Mouse (Mus musculus) adrenal gland, postnatal 36 days (tissue): ENCODE data around the gene Irak2. TPM values are rescaled to one million over a fixed set of nuclear protein-coding genes. Genes with fewer than 3 reads are reported as not detected.
"Not testable (repeated sequence)": the region's sequence is repeated elsewhere in the genome, so short reads cannot be mapped to it uniquely, and the experiment has no call there.

Experiments used
- DNase-seq, 2 experiments: peaks; one replicate each; pipeline ENCODE4 v3.0.0; 2021; ENCODE audit warnings: mixed read lengths in 1 of 2
- total RNA-seq, 2 experiments: library from RNA; stranded (reverse); gene quantifications; 2 replicates each; pipeline ENCODE4 v1.2.3; 2021

Irak2 gene
- total RNA-seq, 2 experiments from 2014 or later: 17.8 to 21.9 TPM

- DNase-seq: peak in 1 of 2 experiments; percentile 60
Measured at GRCm38 (mm10) chr6:113668287-113669154, 30.3 kb downstream of the Irak2 start.

- DNase-seq: no peak
Measured at GRCm38 (mm10) chr6:113669821-113670220, 31.6 kb downstream of the Irak2 start.

- not testable (repeated sequence) for DNase-seq
Measured at GRCm38 (mm10) chr6:113672029-113672428, 33.8 kb downstream of the Irak2 start.

- DNase-seq: no peak
Measured at GRCm38 (mm10) chr6:113672989-113673388, 34.7 kb downstream of the Irak2 start.

- no peak for DNase-seq
Measured at GRCm38 (mm10) chr6:113675234-113675633, 37.0 kb downstream of the Irak2 start.

GRCm38 (mm10) chr6:113675991-113676390 lies 37.7 kb downstream of the Irak2 start:
- no peak for DNase-seq

GRCm38 (mm10) chr6:113677070-113677734 lies 38.9 kb downstream of the Irak2 start:
- no peak for DNase-seq

- no peak for DNase-seq
Measured at GRCm38 (mm10) chr6:113678246-113679012, 40.2 kb downstream of the Irak2 start.

GRCm38 (mm10) chr6:113679993-113680566 lies 41.8 kb downstream of the Irak2 start:
- no peak for DNase-seq

GRCm38 (mm10) chr6:113681271-113681670 lies 43.0 kb downstream of the Irak2 start:
- peak; percentile 89 to 94 for DNase-seq

- DNase-seq: no peak
Measured at GRCm38 (mm10) chr6:113683081-113683825, 45.0 kb downstream of the Irak2 start.

GRCm38 (mm10) chr6:113686551-113687125 lies 48.4 kb downstream of the Irak2 start:
- no peak for DNase-seq

- DNase-seq: peak in 1 of 2 experiments; percentile 44
Measured at GRCm38 (mm10) chr6:113690008-113690399, 51.7 kb downstream of the Irak2 start.

- DNase-seq: peak; percentile 65 to 82
Measured at GRCm38 (mm10) chr6:113690400-113691083, 52.3 kb downstream of the Irak2 start.

- DNase-seq: no peak
Measured at GRCm38 (mm10) chr6:113691084-113691462, 52.8 kb downstream of the Irak2 start.

GRCm38 (mm10) chr6:113692661-113693133 lies 54.4 kb downstream of the Irak2 start:
- DNase-seq: no peak

- no peak for DNase-seq
Measured at GRCm38 (mm10) chr6:113693377-113693776, 55.1 kb downstream of the Irak2 start.

- DNase-seq: no peak
Measured at GRCm38 (mm10) chr6:113695203-113695602, 56.9 kb downstream of the Irak2 start.

GRCm38 (mm10) chr6:113695766-113696355 lies 57.6 kb downstream of the Irak2 start:
- DNase-seq: no peak
